Mouse (Mus musculus) liver, embryonic 13.5 days (tissue): ENCODE measurements around the gene Irak1bp1. TPM values are rescaled to one million over a fixed set of nuclear protein-coding genes. Genes with fewer than 3 reads are reported as not detected.

Experiments used
- ATAC-seq: fragments of 200-750 bp; cut with Nextera tagmentation; 2 replicates; pipeline ENCODE4 v1.8.0; 2017; ENCODE audit warnings: low read depth, mild to moderate bottlenecking, moderate number of reproducible peaks, moderate library complexity
- DNase-seq: peaks from one replicate; pipeline ENCODE4 v3.0.0; 2022
- H3K27ac ChIP-seq: fragments of 300-500 bp; sonication (generic); 2 replicates; pipeline ENCODE4 v1.5.1; 2015; ENCODE audit warnings: moderate library complexity, mild to moderate bottlenecking, inconsistent platforms
- H3K27me3 ChIP-seq: fragments of 300-500 bp; sonication (generic); 2 replicates; pipeline ENCODE4 v1.6.1; 2015; ENCODE audit warnings: mild to moderate bottlenecking, inconsistent platforms
- H3K36me3 ChIP-seq: fragments of 300-500 bp; sonication (generic); 2 replicates; pipeline ENCODE4 v1.6.1; 2015; ENCODE audit warnings: mild to moderate bottlenecking, inconsistent platforms
- H3K4me1 ChIP-seq: fragments of 300-500 bp; sonication (generic); replicated peaks from 2 replicates; pipeline ENCODE4 v1.6.1; 2015; ENCODE audit warnings: inconsistent platforms
- H3K4me2 ChIP-seq: fragments of 300-500 bp; sonication (generic); 2 replicates; pipeline ENCODE4 v1.6.1; 2015; ENCODE audit warnings: inconsistent platforms, mild to moderate bottlenecking, moderate library complexity
- H3K4me3 ChIP-seq: fragments of 300-500 bp; sonication (generic); replicated peaks from 2 replicates; pipeline ENCODE4 v1.5.1; 2015; ENCODE audit warnings: mild to moderate bottlenecking, inconsistent platforms
- H3K9ac ChIP-seq: fragments of 300-500 bp; sonication (generic); 2 replicates; pipeline ENCODE4 v1.6.1; 2015; ENCODE audit warnings: mild to moderate bottlenecking, inconsistent platforms
- H3K9me3 ChIP-seq: fragments of 300-500 bp; sonication (generic); replicated peaks from 2 replicates; pipeline ENCODE4 v1.6.1; 2016; ENCODE audit warnings: inconsistent platforms
- WGBS: fragments of 180-500 bp; shearing (Covaris S2); methylation state at CpG from one replicate; pipeline ENCODE4 v1.1.7; 2015; ENCODE audit not compliant: insufficient replicate concordance; 5-methylcytosine and 5-hydroxymethylcytosine counted together
- polyA plus RNA-seq: library from polyadenylated mRNA; unstranded; fragments of >200 nt; fragmentation: Nextera tagmentation; extraction: Ambion mirVana; gene quantifications from 2 replicates; pipeline ENCODE4 v1.2.1, GENCODE M21; 2015

The Irak1bp1 gene
- polyA plus RNA-seq, 1 experiment from 2014 or later = 2.0 TPM

GRCm38 (mm10) chr9:82835921-82836320 is 6.6 kb downstream of the Irak1bp1 start:
- Histone ChIP-seq H3K27me3 (no peaks in the 10 kb centered on the region), H3K9ac (no peak overlapping the region), H3K36me3 (no peaks in the 10 kb centered on the region), H3K4me2 (no peak overlapping the region), H3K4me3 (no peak overlapping the region), H3K4me1 (no peaks in the 10 kb centered on the region), H3K27ac (no peak overlapping the region), H3K9me3 (no peaks in the 10 kb centered on the region)
- no peak for DNase-seq
- ATAC-seq = no peak
- 64% methylated on average over 6 of the region's 6 CpGs for WGBS

- Histone ChIP-seq H3K27me3 (no peaks in the 10 kb centered on the region), H3K27ac (no peak overlapping the region), H3K9ac (no peak overlapping the region), H3K4me3 (no peak overlapping the region), H3K9me3 (no peaks in the 10 kb centered on the region), H3K4me1 (no peaks in the 10 kb centered on the region), H3K4me2 (no peak overlapping the region), H3K36me3 (no peaks in the 10 kb centered on the region)
- 65% methylated on average over 4 of the region's 4 CpGs for WGBS
- ATAC-seq (no peak), DNase-seq (no peak)
Observed at GRCm38 (mm10) chr9:82842671-82843070, 13.3 kb downstream of the Irak1bp1 start.

GRCm38 (mm10) chr9:82854040-82854439 is 24.7 kb downstream of the Irak1bp1 start:
- no peak overlapping the region for H3K4me3 ChIP-seq
- ATAC-seq = no peak
- DNase-seq = no peak
- no peak overlapping the region for H3K27ac ChIP-seq
- H3K36me3 ChIP-seq = no peaks in the 10 kb centered on the region
- no peaks in the 10 kb centered on the region for H3K4me1 ChIP-seq
- H3K27me3 ChIP-seq = no peaks in the 10 kb centered on the region
- no peaks in the 10 kb centered on the region for H3K9me3 ChIP-seq
- no peak overlapping the region for H3K4me2 ChIP-seq
- 37% methylated on average over 2 of the region's 2 CpGs for WGBS
- H3K9ac ChIP-seq = no peak overlapping the region

- Histone ChIP-seq H3K4me3 (no peak overlapping the region), H3K9ac (no peak overlapping the region), H3K4me2 (no peak overlapping the region), H3K9me3 (no peaks in the 10 kb centered on the region), H3K4me1 (no peaks in the 10 kb centered on the region), H3K36me3 (no peaks in the 10 kb centered on the region), H3K27me3 (no peaks in the 10 kb centered on the region), H3K27ac (no peak overlapping the region)
- WGBS = 31% methylated on average over 3 of the region's 3 CpGs
- DNase-seq (no peak), ATAC-seq (no peak)
Observed at GRCm38 (mm10) chr9:82854973-82855614, 25.8 kb downstream of the Irak1bp1 start.

- ATAC-seq = no peak
- 64% methylated on average over 4 of the region's 4 CpGs for WGBS
- H3K4me2 ChIP-seq = no peak overlapping the region
- no peaks in the 10 kb centered on the region for H3K4me1 ChIP-seq
- H3K4me3 ChIP-seq = no peak overlapping the region
- no peak overlapping the region for H3K27ac ChIP-seq
- H3K36me3 ChIP-seq = no peaks in the 10 kb centered on the region
- H3K9me3 ChIP-seq = no peaks in the 10 kb centered on the region
- H3K9ac ChIP-seq = no peak overlapping the region
- no peak for DNase-seq
- no peaks in the 10 kb centered on the region for H3K27me3 ChIP-seq
Observed at GRCm38 (mm10) chr9:82856241-82856640, 26.9 kb downstream of the Irak1bp1 start.

- ATAC-seq = no peak
- Histone ChIP-seq H3K27ac (no peak overlapping the region), H3K9ac (no peak overlapping the region), H3K4me2 (no peak overlapping the region), H3K27me3 (no peaks in the 10 kb centered on the region), H3K4me3 (no peak overlapping the region), H3K36me3 (0 out of 2 replicates have a peak, but pooled peaks cover 3% of the 10 kb centered on the region), H3K9me3 (no peaks in the 10 kb centered on the region), H3K4me1 (no peaks in the 10 kb centered on the region)
- WGBS = 76% methylated on average over 2 of the region's 2 CpGs
- DNase-seq = no peak
Observed at GRCm38 (mm10) chr9:82860805-82861204, 31.5 kb downstream of the Irak1bp1 start.

- 0 out of 2 replicates have a peak, but pooled peaks cover 3% of the 10 kb centered on the region for H3K36me3 ChIP-seq
Observed at GRCm38 (mm10) chr9:82861316-82861715, 32.0 kb downstream of the Irak1bp1 start.

GRCm38 (mm10) chr9:82861775-82862430 is 32.6 kb downstream of the Irak1bp1 start:
- Histone ChIP-seq H3K36me3 (0 out of 2 replicates have a peak, but pooled peaks cover 3% of the 10 kb centered on the region), H3K9ac (no peak overlapping the region), H3K27me3 (no peaks in the 10 kb centered on the region), H3K4me3 (no peak overlapping the region), H3K4me2 (no peak overlapping the region), H3K9me3 (no peaks in the 10 kb centered on the region), H3K27ac (no peak overlapping the region), H3K4me1 (no peaks in the 10 kb centered on the region)
- WGBS = 81% methylated on average over 3 of the region's 3 CpGs
- DNase-seq (no peak), ATAC-seq (no peak)

More at GRCm38 (mm10) chr9:82861316-82861715, 32.0 kb downstream of the Irak1bp1 start:
- Histone ChIP-seq H3K27ac (no peak overlapping the region), H3K9ac (no peak overlapping the region), H3K27me3 (no peaks in the 10 kb centered on the region), H3K9me3 (no peaks in the 10 kb centered on the region), H3K4me2 (no peak overlapping the region), H3K4me3 (no peak overlapping the region), H3K4me1 (no peaks in the 10 kb centered on the region)
- no peak for ATAC-seq
- WGBS = 57% methylated on average over 4 of the region's 4 CpGs
- no peak for DNase-seq

- H3K4me3 ChIP-seq = no peak overlapping the region
- H3K4me2 ChIP-seq = no peak overlapping the region
- no peak overlapping the region for H3K27ac ChIP-seq
- no peak overlapping the region for H3K9ac ChIP-seq
- no peak for ATAC-seq
- no peaks in the 10 kb centered on the region for H3K27me3 ChIP-seq
- H3K9me3 ChIP-seq = no peaks in the 10 kb centered on the region
- DNase-seq = no peak
- 95% methylated on average over 1 of the region's 1 CpGs for whole genome bisulfite sequencing
- H3K4me1 ChIP-seq = no peaks in the 10 kb centered on the region
- peaks cover 9% of the 10 kb centered on the region for H3K36me3 ChIP-seq
Observed at GRCm38 (mm10) chr9:82866121-82866520, 36.8 kb downstream of the Irak1bp1 start.

- H3K9ac ChIP-seq = no peak overlapping the region
- no peak overlapping the region for H3K4me3 ChIP-seq
- no peak overlapping the region for H3K27ac ChIP-seq
- no peaks in the 10 kb centered on the region for H3K4me1 ChIP-seq
- ATAC-seq (no peak), DNase-seq (no peak)
- H3K4me2 ChIP-seq = no peak overlapping the region
- 77% methylated on average over 3 of the region's 3 CpGs for WGBS
- no peaks in the 10 kb centered on the region for H3K27me3 ChIP-seq
- no peaks in the 10 kb centered on the region for H3K9me3 ChIP-seq
- peaks cover 17% of the 10 kb centered on the region for H3K36me3 ChIP-seq
Observed at GRCm38 (mm10) chr9:82867698-82868097, 38.4 kb downstream of the Irak1bp1 start.

- peaks cover 52% of the 10 kb centered on the region for H3K36me3 ChIP-seq
- 89% methylated on average over 1 of the region's 1 CpGs for WGBS
Observed at GRCm38 (mm10) chr9:82877078-82877477, 47.7 kb downstream of the Irak1bp1 start.

GRCm38 (mm10) chr9:82884177-82884576 is 54.8 kb downstream of the Irak1bp1 start:
- no peaks in the 10 kb centered on the region for H3K9me3 ChIP-seq
- no peak overlapping the region for H3K4me2 ChIP-seq
- DNase-seq (no peak), ATAC-seq (no peak)
- H3K9ac ChIP-seq = no peak overlapping the region
- H3K27me3 ChIP-seq = no peaks in the 10 kb centered on the region
- no peak overlapping the region for H3K4me3 ChIP-seq
- peaks cover 57% of the 10 kb centered on the region for H3K36me3 ChIP-seq
- H3K4me1 ChIP-seq = no peaks in the 10 kb centered on the region
- H3K27ac ChIP-seq = no peak overlapping the region

More at GRCm38 (mm10) chr9:82877078-82877477, 47.7 kb downstream of the Irak1bp1 start:
- Histone ChIP-seq H3K27me3 (no peaks in the 10 kb centered on the region), H3K27ac (no peak overlapping the region), H3K9me3 (no peaks in the 10 kb centered on the region), H3K4me1 (no peaks in the 10 kb centered on the region), H3K4me2 (no peak overlapping the region), H3K4me3 (no peak overlapping the region), H3K9ac (no peak overlapping the region)
- ATAC-seq (no peak), DNase-seq (no peak)
